Mouse (Mus musculus): ENCODE data around the gene Reep3. TPM values are rescaled to one million over a fixed set of nuclear protein-coding genes. Genes with fewer than 3 reads are reported as not detected.

Reep3 gene
- total and polyA plus RNA-seq, 3 experiments: 0.01 TPM; not detected in 2

GRCm38 (mm10) chr10:66994469-66994868 lies 102.3 kb downstream of the Reep3 start:
- no peak for TF ChIP-seq POLR2AphosphoS2 (IDR thresholded peaks at IDR 0.05; ENCODE audit: low read length)
- TF ChIP-seq ETS1 (IDR thresholded peaks at IDR 0.05; ENCODE audit: low read depth, low read length): no peak
- no peak for TF ChIP-seq MXI1 (IDR thresholded peaks at IDR 0.05; ENCODE audit: low read depth, low read length)
- H3K4me3 ChIP-seq (ENCODE audit: control insufficient read depth in 1 of 2, insufficient read depth in 1 of 2, low read depth in 2 of 2, low read length in 2 of 2): no peak overlapping the region

GRCm38 (mm10) chr10:66992591-66992990 lies 104.2 kb downstream of the Reep3 start:
- Histone ChIP-seq H3K27me3 (ENCODE audit: control insufficient read depth in 1 of 2, insufficient read depth in 2 of 2, low read length in 2 of 2) (no peaks in the 10 kb centered on the region), H3K36me3 (ENCODE audit: control insufficient read depth in 1 of 2, insufficient read depth in 2 of 2, low read length in 2 of 2) (no peaks in the 10 kb centered on the region), H3K9ac (ENCODE audit: control insufficient read depth, low read depth, low read length, poor library complexity, severe bottlenecking) (no peak overlapping the region), H3K4me1 (ENCODE audit: control insufficient read depth in 1 of 2, insufficient read depth in 2 of 2, low read length in 2 of 2) (no peaks in the 10 kb centered on the region), H3K4me3 (ENCODE audit: control insufficient read depth in 1 of 2, insufficient read depth in 1 of 2, low read depth in 2 of 2, low read length in 2 of 2) (no peak overlapping the region), H3K27ac (ENCODE audit: control insufficient read depth, low read depth, low read length) (no peak overlapping the region), H3K79me2 (ENCODE audit: control insufficient read depth, insufficient read depth, low read length, poor library complexity) (no peaks in the 10 kb centered on the region), H3K9me3 (replicated peaks; ENCODE audit: insufficient read depth, low read length) (no peaks in the 10 kb centered on the region)
- DNase-seq (ENCODE audit: low read depth, low spot score): no peak
- TF ChIP-seq ZNF384 (IDR thresholded peaks at IDR 0.05; ENCODE audit: low read depth, low read length): no peak
- no peak for TF ChIP-seq KAT2A (conservative IDR thresholded peaks at IDR 0.05; ENCODE audit: low read depth, low read length)
- no peak for TF ChIP-seq CHD1 (IDR thresholded peaks at IDR 0.05; ENCODE audit: low read depth, low read length)
- no peak for TF ChIP-seq MYB (IDR thresholded peaks at IDR 0.05; ENCODE audit: low read depth, low read length)
- no peak for TF ChIP-seq TCF12 (IDR thresholded peaks at IDR 0.05; ENCODE audit: low read depth, low read length)
- TF ChIP-seq HCFC1 (IDR thresholded peaks at IDR 0.05; ENCODE audit: low read depth, low read length): no peak
- no peak for TF ChIP-seq POLR2AphosphoS5 (IDR thresholded peaks at IDR 0.05; ENCODE audit: borderline replicate concordance, low read depth, low read length)
- TF ChIP-seq TAL1 (IDR thresholded peaks at IDR 0.05; ENCODE audit: low read length): no peak

More at GRCm38 (mm10) chr10:66994469-66994868, 102.3 kb downstream of the Reep3 start:
- no peak overlapping the region for H3K27ac ChIP-seq (ENCODE audit: control insufficient read depth, low read depth, low read length)
- H3K4me1 ChIP-seq (ENCODE audit: control insufficient read depth in 1 of 2, insufficient read depth in 2 of 2, low read length in 2 of 2): no peaks in the 10 kb centered on the region
- H3K36me3 ChIP-seq (ENCODE audit: control insufficient read depth in 1 of 2, insufficient read depth in 2 of 2, low read length in 2 of 2): no peaks in the 10 kb centered on the region
- no peaks in the 10 kb centered on the region for H3K9me3 ChIP-seq (replicated peaks; ENCODE audit: insufficient read depth, low read length)
- no peaks in the 10 kb centered on the region for H3K79me2 ChIP-seq (ENCODE audit: control insufficient read depth, insufficient read depth, low read length, poor library complexity)
- no peak for DNase-seq (ENCODE audit: low read depth, low spot score)
- no peak overlapping the region for H3K9ac ChIP-seq (ENCODE audit: control insufficient read depth, low read depth, low read length, poor library complexity, severe bottlenecking)
- no peaks in the 10 kb centered on the region for H3K27me3 ChIP-seq (ENCODE audit: control insufficient read depth in 1 of 2, insufficient read depth in 2 of 2, low read length in 2 of 2)

- Histone ChIP-seq H3K79me2 (ENCODE audit: control insufficient read depth, insufficient read depth, low read length, poor library complexity) (no peaks in the 10 kb centered on the region), H3K9me3 (replicated peaks; ENCODE audit: insufficient read depth, low read length) (no peaks in the 10 kb centered on the region), H3K27me3 (ENCODE audit: control insufficient read depth in 1 of 2, insufficient read depth in 2 of 2, low read length in 2 of 2) (no peaks in the 10 kb centered on the region), H3K9ac (ENCODE audit: control insufficient read depth, low read depth, low read length, poor library complexity, severe bottlenecking) (no peak overlapping the region), H3K4me1 (ENCODE audit: control insufficient read depth in 1 of 2, insufficient read depth in 2 of 2, low read length in 2 of 2) (no peaks in the 10 kb centered on the region), H3K4me3 (ENCODE audit: control insufficient read depth in 1 of 2, insufficient read depth in 1 of 2, low read depth in 2 of 2, low read length in 2 of 2) (no peak overlapping the region), H3K36me3 (ENCODE audit: control insufficient read depth in 1 of 2, insufficient read depth in 2 of 2, low read length in 2 of 2) (no peaks in the 10 kb centered on the region), H3K27ac (ENCODE audit: control insufficient read depth, low read depth, low read length) (no peak overlapping the region)
- DNase-seq (ENCODE audit: low read depth, low spot score): no peak
- TF ChIP-seq USF1 (IDR thresholded peaks at IDR 0.05; ENCODE audit: low read depth, low read length) (no peak), SMC3 (IDR thresholded peaks at IDR 0.05; ENCODE audit: low read depth, low read length) (no peak), ETS1 (IDR thresholded peaks at IDR 0.05; ENCODE audit: low read depth, low read length) (no peak)
Measured at GRCm38 (mm10) chr10:66990506-66990905, 106.2 kb downstream of the Reep3 start.
